Mouse (Mus musculus): Measurements from ENCODE around the gene Mical2.

DNA sequence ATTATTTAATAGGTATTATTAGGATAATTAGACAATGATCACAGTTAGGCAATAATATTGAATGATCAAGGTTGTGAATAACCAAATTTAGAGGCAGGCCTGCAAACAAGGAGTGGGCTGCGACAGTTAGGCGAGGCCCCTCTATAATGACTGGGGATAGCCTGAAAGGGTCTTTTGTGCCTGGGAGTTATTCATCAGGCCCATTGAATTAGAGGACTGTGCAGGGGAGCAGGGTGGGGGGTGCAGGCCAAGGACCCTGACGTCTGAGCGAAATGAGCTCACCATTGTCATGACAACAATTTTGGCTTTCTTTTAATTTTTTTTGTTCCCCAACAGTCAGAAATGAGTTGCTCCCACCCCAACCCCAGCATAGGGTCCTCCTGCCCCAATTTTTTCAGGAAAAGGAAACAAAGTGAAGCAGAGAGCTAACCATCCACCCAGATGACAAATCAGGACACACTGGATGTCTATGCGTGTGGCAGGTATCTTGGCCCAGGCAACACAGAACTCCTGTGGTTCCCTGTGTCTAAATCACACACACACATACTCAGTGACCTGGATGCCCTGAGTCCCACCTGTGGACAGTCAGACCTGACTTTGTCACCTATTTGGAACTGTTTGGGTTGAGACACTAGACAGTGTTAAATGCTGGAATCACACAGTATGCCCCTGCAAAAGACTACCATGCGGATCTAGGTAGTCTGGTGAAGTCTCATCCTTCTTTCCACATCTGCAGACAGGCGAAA is 173.9 kb downstream of the Mical2 start:
- TF ChIP-seq POLR2A (IDR thresholded peaks at IDR 0.05; ENCODE audit: low read depth, low read length) (no peak), NELFE (IDR thresholded peaks at IDR 0.05; ENCODE audit: low read depth, low read length) (no peak), CTCF (conservative IDR thresholded peaks at IDR 0.05 in 1 of 2, IDR thresholded peaks at IDR 0.05 in 1 of 2; ENCODE audit: low read depth in 2 of 2, low read length in 2 of 2) (no peak), EP300 (IDR thresholded peaks at IDR 0.05; ENCODE audit: low read length) (no peak), MAX (IDR thresholded peaks at IDR 0.05; ENCODE audit: low read length) (no peak), MYC (IDR thresholded peaks at IDR 0.05; ENCODE audit: low read depth, low read length) (no peak), JUND (conservative IDR thresholded peaks at IDR 0.05; ENCODE audit: low read depth, low read length) (no peak), MAZ (IDR thresholded peaks at IDR 0.05; ENCODE audit: low read depth, low read length) (no peak), POLR2AphosphoS2 (IDR thresholded peaks at IDR 0.05; ENCODE audit: low read depth, low read length) (no peak), TCF12 (IDR thresholded peaks at IDR 0.05; ENCODE audit: low read depth, low read length) (no peak), BHLHE40 (IDR thresholded peaks at IDR 0.05; ENCODE audit: low read depth, low read length) (no peak), ZKSCAN1 (IDR thresholded peaks at IDR 0.05; ENCODE audit: borderline replicate concordance, low read depth, low read length) (no peak), ZMIZ1 (IDR thresholded peaks at IDR 0.05; ENCODE audit: low read depth, low read length) (no peak), NRF1 (IDR thresholded peaks at IDR 0.05; ENCODE audit: low read depth, low read length) (no peak)

Data from CH12.LX (cell line).